Mouse (Mus musculus) erythroblast, adult 5-6 weeks (primary cell): Measurements from ENCODE around the gene Gm20683. TPM values are rescaled to one million over a fixed set of nuclear protein-coding genes. Genes with fewer than 3 reads are reported as not detected.
A peak's percentile ranks its signal among the peaks of the same experiment; 100 is the strongest.

Experiments
- ATAC-seq: replicated peaks from 2 replicates; pipeline ENCODE4 v1.8.0; 2016; ENCODE audit warnings: moderate number of reproducible peaks, mild to moderate bottlenecking, moderate TSS enrichment, inconsistent platforms; ENCODE audit not compliant: poor library complexity, low FRiP score, severe bottlenecking
- total RNA-seq, 2 experiments: library from RNA; stranded (forward) in 1 of 2; stranded (reverse) in 1 of 2; fragments of 150-400 nt in 1 of 2; fragments of 200-764, 138-1000 nt in 1 of 2; gene quantifications; 2 replicates each; pipeline versions ENCODE4 v1.2.3 to v1.2.4; 2015 to 2017; ENCODE audit warnings: low replicate concordance in 2 of 2

Gene Gm20683
- total RNA-seq, 2 experiments from 2014 or later: 2.6 TPM; not detected in 1

- ATAC-seq: no peak
Observed at GRCm38 (mm10) chr17:25860229-25860628, 18.7 kb upstream of the Gm20683 start.

- ATAC-seq: peak; percentile 89
Observed at GRCm38 (mm10) chr17:25844396-25844901, 2.9 kb upstream of the Gm20683 start, which contains the start of gene Rhot2. Gene Rhot2 (minus strand): TSS chr17:25844851.

GRCm38 (mm10) chr17:25843636-25844395, 2.3 kb upstream of the Gm20683 start:
- ATAC-seq: peak; percentile 44

GRCm38 (mm10) chr17:25843122-25843521, 1.6 kb upstream of the Gm20683 start:
- no peak for ATAC-seq

- ATAC-seq: no peak
Observed at GRCm38 (mm10) chr17:25842509-25842908, 946 bp upstream of the Gm20683 start.

GRCm38 (mm10) chr17:25840519-25840918, 1.0 kb downstream of the Gm20683 start:
- no peak for ATAC-seq

- no peak for ATAC-seq
Observed at GRCm38 (mm10) chr17:25839455-25840235, 1.9 kb downstream of the Gm20683 start.

- no peak for ATAC-seq
Observed at GRCm38 (mm10) chr17:25838904-25839303, 2.7 kb downstream of the Gm20683 start.

GRCm38 (mm10) chr17:25837533-25837932, 4.0 kb downstream of the Gm20683 start:
- ATAC-seq: no peak

- no peak for ATAC-seq
Observed at GRCm38 (mm10) chr17:25837076-25837410, 4.5 kb downstream of the Gm20683 start, which contains the start of gene Rhbdl1. Gene Rhbdl1 (minus strand): TSS chr17:25837295.

- no peak for ATAC-seq
Observed at GRCm38 (mm10) chr17:25836397-25837075, 5.0 kb downstream of the Gm20683 start.

GRCm38 (mm10) chr17:25835816-25836215, 5.7 kb downstream of the Gm20683 start:
- no peak for ATAC-seq

GRCm38 (mm10) chr17:25835301-25835700, 6.3 kb downstream of the Gm20683 start:
- no peak for ATAC-seq

GRCm38 (mm10) chr17:25834595-25835222, 6.9 kb downstream of the Gm20683 start:
- no peak for ATAC-seq

- ATAC-seq: no peak
Observed at GRCm38 (mm10) chr17:25833961-25834594, 7.5 kb downstream of the Gm20683 start.

GRCm38 (mm10) chr17:25833291-25833663, 8.3 kb downstream of the Gm20683 start, which contains the start of gene Stub1:
Gene Stub1 (minus strand): TSS chr17:25833404.
- peak; percentile 62 for ATAC-seq

GRCm38 (mm10) chr17:25832436-25833290, 8.9 kb downstream of the Gm20683 start:
- ATAC-seq: peak; percentile 80
